Mouse (Mus musculus): ENCODE results near the gene Slc7a10. TPM values are rescaled to one million over a fixed set of nuclear protein-coding genes. Genes with fewer than 3 reads are reported as not detected.
A peak's percentile ranks its signal among the peaks of the same experiment; 100 is the strongest.

Gene Slc7a10
- polyA plus RNA-seq, 1 experiment from 2014 or later, result 0.28 TPM

DNA sequence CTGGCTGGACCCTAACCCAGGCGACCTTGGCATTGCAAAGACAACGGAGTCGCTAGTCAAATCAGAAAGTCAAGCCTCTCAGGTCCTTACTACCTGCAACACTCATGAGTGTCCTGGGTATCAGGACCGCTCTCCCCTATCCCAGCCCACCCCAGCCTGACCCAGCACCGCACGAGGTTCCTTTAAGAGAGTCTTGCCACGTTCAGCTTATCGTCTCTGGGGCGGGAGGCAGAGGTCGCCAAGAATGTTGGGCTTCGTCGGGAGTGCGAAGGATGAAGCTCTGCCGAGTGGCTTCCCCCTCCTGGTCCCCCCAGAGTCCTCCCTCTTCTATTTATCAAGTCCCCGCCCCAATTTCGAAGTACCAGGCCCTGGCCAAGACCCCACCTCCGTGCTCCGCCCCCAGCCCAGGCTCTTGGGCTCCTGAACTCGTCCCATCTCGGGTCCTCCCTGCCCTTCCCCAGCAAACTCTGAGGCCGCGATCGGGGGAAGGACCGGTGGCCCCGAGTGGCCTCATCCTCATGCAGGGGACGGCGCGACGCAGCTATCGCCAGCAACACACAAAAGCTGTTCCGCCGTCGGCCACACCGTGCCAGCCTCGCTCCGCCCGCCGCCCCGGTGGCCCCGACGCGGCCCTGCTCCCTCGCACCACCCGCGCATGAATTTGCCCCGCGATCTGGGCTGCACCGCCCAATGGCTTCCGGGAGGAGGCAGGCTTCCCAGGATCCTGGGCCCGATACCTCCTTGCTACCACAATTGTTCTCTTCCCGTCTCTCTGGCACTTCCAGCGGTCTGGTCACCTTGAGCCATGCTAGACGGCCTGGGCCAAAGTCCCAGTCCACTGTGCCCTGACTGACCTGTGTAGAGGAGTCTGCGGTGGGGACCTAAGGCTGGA lies 1.1 kb upstream of the Slc7a10 start:
- Histone ChIP-seq H3K9ac (ENCODE audit: low read depth, low read length) (peak overlapping the region; percentile 37; the same call in 1 of the 2 replicates), H3K27ac (no peak overlapping the region), H3K9me3 (replicated peaks; ENCODE audit: low read length) (no peaks in the 10 kb centered on the region), H3K27me3 (ENCODE audit: insufficient read depth, low read length) (peaks cover 32% of the 10 kb centered on the region), H3K36me3 (ENCODE audit: insufficient read depth, low read length) (no peaks in the 10 kb centered on the region), H3K4me3 (replicated peaks; ENCODE audit: low read depth, low read length) (peak overlapping the region; percentile 24), H3K4me1 (replicated peaks; ENCODE audit: insufficient read depth, low read length) (peaks cover 10% of the 10 kb centered on the region), H3K4me2 (ENCODE audit: low read length) (peak overlapping the region; percentile 65)
- DNase-seq (ENCODE audit: low spot score), result peak; percentile 17
- TF ChIP-seq CTCF (IDR thresholded peaks at IDR 0.05; ENCODE audit: low read depth), result peak; percentile 61
- peak; percentile 41; the same call in 1 of the 2 replicates for ATAC-seq (replicated peaks; ENCODE audit: low FRiP score, low read depth)
- WGBS, result 3% methylated on average over 54 of the region's 54 CpGs

DNA sequence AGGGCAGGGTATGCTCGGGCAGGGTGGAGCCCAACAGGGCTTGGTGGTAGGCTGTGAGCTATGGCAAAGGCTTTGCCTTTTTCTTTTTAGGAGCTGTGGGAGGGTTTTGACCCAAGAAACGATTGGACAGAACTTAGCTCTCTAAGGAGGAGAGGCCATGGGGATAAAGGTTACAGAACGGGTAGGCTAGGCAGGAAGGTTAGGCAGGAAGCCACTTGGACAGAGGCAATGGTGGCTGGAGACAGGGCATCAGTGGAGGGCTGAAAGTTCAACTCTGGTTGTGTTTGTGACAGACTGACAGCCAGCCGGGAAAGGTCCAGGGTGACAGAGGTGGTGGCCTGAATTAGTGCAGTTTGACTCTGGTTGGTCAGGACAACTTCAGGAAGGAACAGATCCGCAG lies 3.5 kb downstream of the Slc7a10 start:
- no peaks in the 10 kb centered on the region for H3K9me3 ChIP-seq (replicated peaks; ENCODE audit: low read length)
- H3K4me1 ChIP-seq (replicated peaks; ENCODE audit: insufficient read depth, low read length), result peaks cover 10% of the 10 kb centered on the region
- H3K4me2 ChIP-seq (ENCODE audit: low read length), result no peak overlapping the region
- no peak overlapping the region for H3K4me3 ChIP-seq (replicated peaks; ENCODE audit: low read depth, low read length)
- no peaks in the 10 kb centered on the region for H3K36me3 ChIP-seq (ENCODE audit: insufficient read depth, low read length)
- ATAC-seq (replicated peaks; ENCODE audit: low FRiP score, low read depth) (no peak), DNase-seq (ENCODE audit: low spot score) (no peak)
- peaks cover 30% of the 10 kb centered on the region for H3K27me3 ChIP-seq (ENCODE audit: insufficient read depth, low read length)
- 52% methylated on average over 5 of the region's 5 CpGs for WGBS
- no peak overlapping the region for H3K9ac ChIP-seq (ENCODE audit: low read depth, low read length)
- TF ChIP-seq CTCF (IDR thresholded peaks at IDR 0.05; ENCODE audit: low read depth), result no peak
- H3K27ac ChIP-seq, result no peak overlapping the region

DNA sequence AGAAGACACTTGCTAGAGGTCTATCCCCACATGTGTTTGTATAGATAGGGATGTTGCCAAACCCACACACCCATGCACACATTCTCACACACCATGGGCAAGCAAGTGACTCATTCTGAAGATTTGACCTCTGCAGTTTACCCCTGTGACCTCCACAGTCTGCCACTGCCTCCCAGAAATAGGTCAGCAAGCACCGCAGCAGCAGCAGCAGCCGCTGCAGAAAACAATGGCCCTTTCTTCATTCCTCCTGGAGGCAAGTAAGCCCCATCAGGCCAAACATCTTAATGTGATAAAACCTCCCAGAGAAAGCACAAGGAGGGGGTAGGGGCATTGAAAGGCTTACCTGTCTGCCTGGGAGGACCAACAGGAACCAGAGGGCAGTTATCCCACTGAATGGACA lies 5.1 kb downstream of the Slc7a10 start:
- no peak for TF ChIP-seq CTCF (IDR thresholded peaks at IDR 0.05; ENCODE audit: low read depth)
- Histone ChIP-seq H3K9ac (ENCODE audit: low read depth, low read length) (no peak overlapping the region), H3K27ac (no peak overlapping the region), H3K4me1 (replicated peaks; ENCODE audit: insufficient read depth, low read length) (peaks cover 3% of the 10 kb centered on the region; the same call in 1 of the 2 replicates), H3K9me3 (replicated peaks; ENCODE audit: low read length) (no peaks in the 10 kb centered on the region), H3K4me3 (replicated peaks; ENCODE audit: low read depth, low read length) (no peak overlapping the region), H3K36me3 (ENCODE audit: insufficient read depth, low read length) (no peaks in the 10 kb centered on the region), H3K27me3 (ENCODE audit: insufficient read depth, low read length) (peaks cover 14% of the 10 kb centered on the region), H3K4me2 (ENCODE audit: low read length) (no peak overlapping the region)
- 32% methylated on average over 2 of the region's 2 CpGs for WGBS
- DNase-seq (ENCODE audit: low spot score) (no peak), ATAC-seq (replicated peaks; ENCODE audit: low FRiP score, low read depth) (no peak)

DNA sequence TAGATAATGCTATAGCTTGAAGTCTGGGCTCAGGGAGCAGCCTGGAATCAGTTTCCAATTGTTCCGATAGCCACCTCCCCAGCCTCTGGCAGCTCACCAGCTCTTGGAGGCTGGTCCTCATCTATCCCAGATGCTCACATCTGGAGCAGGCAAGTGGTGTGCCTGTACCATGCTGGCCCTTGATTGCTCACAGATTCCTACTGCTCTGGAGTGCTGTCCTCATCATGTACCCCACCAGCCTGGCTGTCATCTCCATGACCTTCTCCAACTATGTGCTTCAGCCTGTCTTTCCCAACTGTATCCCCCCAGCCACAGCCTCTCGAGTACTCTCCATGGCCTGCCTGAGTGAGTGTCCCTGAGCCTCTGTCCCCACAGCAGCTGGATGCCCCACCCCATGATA lies 10.8 kb downstream of the Slc7a10 start:
- DNase-seq (ENCODE audit: low spot score), result no peak
- no peak for TF ChIP-seq CTCF (IDR thresholded peaks at IDR 0.05; ENCODE audit: low read depth)
- H3K4me2 ChIP-seq (ENCODE audit: low read length), result no peak overlapping the region
- H3K4me1 ChIP-seq (replicated peaks; ENCODE audit: insufficient read depth, low read length), result no peaks in the 10 kb centered on the region
- no peaks in the 10 kb centered on the region for H3K27me3 ChIP-seq (ENCODE audit: insufficient read depth, low read length)
- H3K27ac ChIP-seq, result no peak overlapping the region
- no peak overlapping the region for H3K9ac ChIP-seq (ENCODE audit: low read depth, low read length)
- no peak for ATAC-seq (replicated peaks; ENCODE audit: low FRiP score, low read depth)
- no peaks in the 10 kb centered on the region for H3K9me3 ChIP-seq (replicated peaks; ENCODE audit: low read length)
- no peak overlapping the region for H3K4me3 ChIP-seq (replicated peaks; ENCODE audit: low read depth, low read length)
- H3K36me3 ChIP-seq (ENCODE audit: insufficient read depth, low read length), result 0 out of 2 replicates have a peak, but pooled peaks cover 1% of the 10 kb centered on the region
- 64% methylated on average over 2 of the region's 2 CpGs for WGBS

DNA sequence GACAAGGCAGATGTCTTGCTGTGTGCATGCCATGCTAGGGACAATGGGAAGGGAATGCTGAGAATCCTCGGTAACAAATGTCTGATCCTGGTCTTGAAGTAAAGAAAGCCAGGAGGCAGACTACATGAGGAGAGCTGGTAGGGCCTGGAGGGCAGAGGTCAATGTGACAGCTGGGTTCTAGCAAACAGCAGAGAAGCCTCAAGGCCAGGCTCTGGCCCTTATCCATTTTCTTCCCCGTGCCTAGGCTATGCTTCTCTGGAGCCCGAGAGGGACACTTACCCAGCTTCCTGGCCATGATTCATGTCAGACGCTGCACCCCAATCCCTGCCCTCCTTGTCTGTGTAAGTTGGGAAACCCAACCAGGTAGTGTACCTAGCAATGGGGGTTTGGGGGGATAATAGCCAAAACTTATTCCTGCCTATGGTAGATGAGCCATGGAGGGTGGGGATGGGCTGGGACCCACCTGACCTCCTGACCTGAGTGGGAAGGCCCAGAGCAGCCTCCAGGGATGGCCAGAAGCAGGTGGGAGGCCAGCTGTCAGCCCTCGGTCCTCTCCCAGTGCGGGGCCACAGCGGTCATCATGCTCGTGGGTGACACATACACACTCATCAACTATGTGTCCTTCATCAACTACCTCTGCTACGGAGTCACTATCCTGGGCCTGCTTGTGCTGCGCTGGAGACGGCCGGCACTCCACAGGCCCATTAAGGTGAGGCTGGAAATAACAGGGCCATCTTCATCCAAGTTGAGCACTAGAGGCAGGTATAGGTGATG lies 13.0 kb downstream of the Slc7a10 start:
- no peaks in the 10 kb centered on the region for H3K27me3 ChIP-seq (ENCODE audit: insufficient read depth, low read length)
- no peak overlapping the region for H3K27ac ChIP-seq
- TF ChIP-seq CTCF (IDR thresholded peaks at IDR 0.05; ENCODE audit: low read depth), result no peak
- no peak overlapping the region for H3K9ac ChIP-seq (ENCODE audit: low read depth, low read length)
- 84% methylated on average over 12 of the region's 12 CpGs for WGBS
- 0 out of 2 replicates have a peak, but pooled peaks cover 10% of the 10 kb centered on the region for H3K36me3 ChIP-seq (ENCODE audit: insufficient read depth, low read length)
- no peak for DNase-seq (ENCODE audit: low spot score)
- no peak for ATAC-seq (replicated peaks; ENCODE audit: low FRiP score, low read depth)
- no peak overlapping the region for H3K4me3 ChIP-seq (replicated peaks; ENCODE audit: low read depth, low read length)
- H3K4me2 ChIP-seq (ENCODE audit: low read length), result no peak overlapping the region
- no peaks in the 10 kb centered on the region for H3K9me3 ChIP-seq (replicated peaks; ENCODE audit: low read length)
- no peaks in the 10 kb centered on the region for H3K4me1 ChIP-seq (replicated peaks; ENCODE audit: insufficient read depth, low read length)

DNA sequence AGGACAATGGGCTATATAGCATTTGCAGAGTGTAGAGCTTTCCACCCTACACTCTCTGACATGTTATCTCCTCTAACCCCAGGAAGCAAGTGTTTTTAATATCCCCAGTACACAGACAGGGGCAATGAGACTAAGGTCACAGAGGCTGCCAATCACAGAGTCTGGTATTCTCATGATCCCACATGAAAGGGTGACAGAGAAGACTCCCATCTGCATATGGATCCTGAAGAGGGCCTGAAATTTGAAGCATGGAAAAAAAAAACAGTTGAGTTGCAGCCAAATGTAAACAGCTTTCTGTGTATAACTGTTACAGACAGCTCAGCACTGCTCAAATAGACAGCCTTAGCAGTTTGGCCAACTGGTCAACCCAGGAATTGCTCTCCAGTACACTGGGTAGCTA lies 13.6 kb downstream of the Slc7a10 start:
- H3K9me3 ChIP-seq (replicated peaks; ENCODE audit: low read length), result no peaks in the 10 kb centered on the region
- no peaks in the 10 kb centered on the region for H3K4me1 ChIP-seq (replicated peaks; ENCODE audit: insufficient read depth, low read length)
- H3K36me3 ChIP-seq (ENCODE audit: insufficient read depth, low read length), result 0 out of 2 replicates have a peak, but pooled peaks cover 13% of the 10 kb centered on the region
- H3K27ac ChIP-seq, result no peak overlapping the region
- no peak for DNase-seq (ENCODE audit: low spot score)
- no peak overlapping the region for H3K4me3 ChIP-seq (replicated peaks; ENCODE audit: low read depth, low read length)
- TF ChIP-seq CTCF (IDR thresholded peaks at IDR 0.05; ENCODE audit: low read depth), result no peak
- no peak for ATAC-seq (replicated peaks; ENCODE audit: low FRiP score, low read depth)
- H3K4me2 ChIP-seq (ENCODE audit: low read length), result no peak overlapping the region
- no peak overlapping the region for H3K9ac ChIP-seq (ENCODE audit: low read depth, low read length)
- no peaks in the 10 kb centered on the region for H3K27me3 ChIP-seq (ENCODE audit: insufficient read depth, low read length)
